Mouse (Mus musculus) midbrain, embryonic 11.5 days (tissue): ENCODE results near the gene Ndufb8. TPM values are rescaled to one million over a fixed set of nuclear protein-coding genes. Genes with fewer than 3 reads are reported as not detected.

Experiments used
- ATAC-seq: fragments of 200-750 bp; cut with Nextera tagmentation; 2 replicates; pipeline ENCODE4 v1.8.0; 2017; ENCODE audit warnings: moderate TSS enrichment, moderate library complexity; ENCODE audit not compliant: low FRiP score
- DNase-seq: peaks from one replicate; pipeline ENCODE4 v3.0.0; 2015; ENCODE audit warnings: low spot score; ENCODE audit errors: missing footprints
- H3K27ac ChIP-seq: fragments of 300-500 bp; sonication (generic); 2 replicates; pipeline ENCODE4 v1.5.1; 2014; ENCODE audit warnings: low read depth, low read length
- H3K27me3 ChIP-seq: fragments of 300-500 bp; sonication (generic); 2 replicates; pipeline ENCODE4 v1.6.1; 2014; ENCODE audit warnings: mild to moderate bottlenecking, low read length, moderate library complexity, mixed read lengths; ENCODE audit not compliant: control insufficient read depth, insufficient read depth
- H3K36me3 ChIP-seq: fragments of 300-500 bp; sonication (generic); 2 replicates; pipeline ENCODE4 v1.6.1; 2014; ENCODE audit warnings: mild to moderate bottlenecking, low read length, moderate library complexity, mixed read lengths; ENCODE audit not compliant: control insufficient read depth, insufficient read depth
- H3K4me1 ChIP-seq: fragments of 300-500 bp; sonication (generic); 2 replicates; pipeline ENCODE4 v1.6.1; 2014; ENCODE audit warnings: low read length; ENCODE audit not compliant: control insufficient read depth, insufficient read depth
- H3K4me2 ChIP-seq: fragments of 300-500 bp; sonication (generic); 2 replicates; pipeline ENCODE4 v1.6.1; 2014; ENCODE audit warnings: mild to moderate bottlenecking, moderate library complexity
- H3K4me3 ChIP-seq: fragments of 300-500 bp; sonication (generic); 2 replicates; pipeline ENCODE4 v1.5.1; 2014; ENCODE audit warnings: low read depth, low read length
- H3K9ac ChIP-seq: fragments of 300-500 bp; sonication (generic); 2 replicates; pipeline ENCODE4 v1.6.1; 2014; ENCODE audit warnings: low read length
- H3K9me3 ChIP-seq: fragments of 300-500 bp; sonication (generic); 2 replicates; pipeline ENCODE4 v1.6.1; 2016; ENCODE audit warnings: low read length; ENCODE audit not compliant: control insufficient read depth
- WGBS: fragments of 180-500 bp; shearing (Covaris S2); extraction: QIAGEN DNeasy Blood & Tissue Kit; methylation state at CpG from one replicate; pipeline ENCODE4 v1.1.7; 2014; 5-methylcytosine and 5-hydroxymethylcytosine counted together
- polyA plus RNA-seq: library from polyadenylated mRNA; unstranded; fragments of >200 nt; fragmentation: Nextera tagmentation; extraction: Ambion mirVana; gene quantifications from 2 replicates; pipeline ENCODE4 v1.2.1, GENCODE M21; 2014

The Ndufb8 gene
- polyA plus RNA-seq, result 443 and 490 TPM in 2 replicates

GRCm38 (mm10) chr19:44554861-44555590, at the start of gene Ndufb8:
Gene Ndufb8, minus strand, starts transcription at chr19:44555440.
- Histone ChIP-seq H3K9me3 (no peaks in the 10 kb centered on the region), H3K27ac (no peak within 1 kb of the TSS), H3K9ac (peak within 1 kb of the TSS; percentile 90), H3K4me3 (peak within 1 kb of the TSS; percentile 93), H3K4me1 (peaks cover 7% of the 10 kb centered on the region), H3K4me2 (peak within 1 kb of the TSS; percentile 91), H3K27me3 (no peaks in the 10 kb centered on the region), H3K36me3 (peaks cover 9% of the 10 kb centered on the region; the same call in 1 of the 2 replicates)
- ATAC-seq, result peak; percentile 92
- peak; percentile 100 for DNase-seq
- WGBS, result under 1% methylated on average over 50 of the region's 50 CpGs

- Histone ChIP-seq H3K9ac (no peak overlapping the region), H3K9me3 (no peaks in the 10 kb centered on the region), H3K36me3 (no peaks in the 10 kb centered on the region), H3K4me3 (no peak overlapping the region), H3K27ac (no peak overlapping the region), H3K27me3 (no peaks in the 10 kb centered on the region), H3K4me1 (no peaks in the 10 kb centered on the region), H3K4me2 (no peak overlapping the region)
- no peak for ATAC-seq
- DNase-seq, result no peak
- 95% methylated on average over 14 of the region's 14 CpGs for WGBS
Observed at GRCm38 (mm10) chr19:44594180-44594579, 38.9 kb upstream of the Ndufb8 start.

GRCm38 (mm10) chr19:44591638-44592037, 36.4 kb upstream of the Ndufb8 start:
- ATAC-seq (no peak), DNase-seq (no peak)
- Histone ChIP-seq H3K4me3 (no peak overlapping the region), H3K4me1 (no peaks in the 10 kb centered on the region), H3K9me3 (no peaks in the 10 kb centered on the region), H3K27me3 (no peaks in the 10 kb centered on the region), H3K9ac (no peak overlapping the region), H3K36me3 (no peaks in the 10 kb centered on the region), H3K27ac (no peak overlapping the region), H3K4me2 (no peak overlapping the region)
- 73% methylated on average over 6 of the region's 6 CpGs for WGBS

GRCm38 (mm10) chr19:44590992-44591391, 35.8 kb upstream of the Ndufb8 start:
- no peak overlapping the region for H3K9ac ChIP-seq
- no peaks in the 10 kb centered on the region for H3K4me1 ChIP-seq
- DNase-seq, result no peak

DNA sequence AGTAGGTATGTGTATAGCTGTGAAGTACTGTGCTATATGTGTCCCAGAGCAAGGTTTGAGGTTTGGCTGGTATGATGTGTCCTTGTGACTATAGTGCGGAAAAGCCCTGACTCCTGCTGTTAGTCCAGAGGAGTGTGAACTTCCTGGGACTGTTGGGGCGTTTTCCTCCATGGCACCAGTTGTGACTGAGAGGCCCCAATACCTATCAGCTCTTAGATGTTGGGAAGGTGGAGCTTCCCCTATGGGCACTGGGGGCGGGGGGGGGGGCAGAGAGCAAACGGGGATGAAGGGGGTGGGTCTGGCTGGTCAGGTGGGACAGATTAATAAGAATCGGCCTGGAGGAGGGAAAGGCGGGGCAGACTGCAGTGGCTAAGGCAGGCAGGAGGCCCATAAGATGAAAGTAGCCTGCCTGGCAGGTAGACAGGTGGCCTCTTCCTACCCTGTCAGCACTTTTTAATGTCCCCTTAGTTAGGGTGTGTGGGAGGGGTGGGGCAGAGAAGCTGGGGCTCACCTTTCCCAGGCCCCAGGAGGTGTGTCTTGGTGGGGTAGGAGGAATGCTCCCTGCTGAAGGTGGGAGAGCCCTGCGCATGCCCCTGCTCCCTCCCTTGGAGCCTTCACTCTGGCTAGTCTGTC, 34.5 kb upstream of the Ndufb8 start:
- no peaks in the 10 kb centered on the region for H3K4me1 ChIP-seq
- H3K4me2 ChIP-seq, result no peak overlapping the region
- no peaks in the 10 kb centered on the region for H3K36me3 ChIP-seq
- DNase-seq (no peak), ATAC-seq (no peak)
- no peaks in the 10 kb centered on the region for H3K27me3 ChIP-seq
- WGBS, result 48% methylated on average over 7 of the region's 7 CpGs
- H3K9me3 ChIP-seq, result no peaks in the 10 kb centered on the region
- no peak overlapping the region for H3K4me3 ChIP-seq
- H3K9ac ChIP-seq, result no peak overlapping the region
- H3K27ac ChIP-seq, result no peak overlapping the region

More at GRCm38 (mm10) chr19:44590992-44591391, 35.8 kb upstream of the Ndufb8 start:
- Histone ChIP-seq H3K27ac (no peak overlapping the region), H3K4me3 (no peak overlapping the region), H3K27me3 (no peaks in the 10 kb centered on the region), H3K9me3 (no peaks in the 10 kb centered on the region), H3K36me3 (no peaks in the 10 kb centered on the region), H3K4me2 (no peak overlapping the region)
- no peak for ATAC-seq
- 78% methylated on average over 18 of the region's 18 CpGs for WGBS

DNA sequence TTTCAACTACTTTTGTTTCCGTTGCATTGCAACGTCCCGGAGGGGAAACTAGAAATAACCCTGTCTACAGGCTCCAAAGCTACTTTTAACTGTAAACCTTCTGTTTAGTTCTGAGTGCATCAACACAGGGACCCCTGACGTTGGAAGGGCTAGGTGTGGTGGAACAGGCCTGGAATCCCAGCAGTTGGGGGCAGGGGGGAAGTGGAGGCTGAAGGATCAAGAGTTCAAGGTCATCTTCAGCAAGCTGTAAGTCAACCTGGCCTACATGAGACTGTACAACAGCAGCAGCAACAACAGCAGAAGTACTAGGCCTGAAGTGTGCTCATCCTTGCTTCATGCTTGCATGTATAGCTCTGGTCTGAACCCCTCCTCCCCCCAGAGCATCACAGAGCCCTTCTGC, 32.8 kb upstream of the Ndufb8 start:
- H3K36me3 ChIP-seq, result no peaks in the 10 kb centered on the region
- H3K4me2 ChIP-seq, result no peak overlapping the region
- H3K9me3 ChIP-seq, result no peaks in the 10 kb centered on the region
- H3K27ac ChIP-seq, result no peak overlapping the region
- H3K27me3 ChIP-seq, result peaks cover 4% of the 10 kb centered on the region; the same call in 1 of the 2 replicates
- H3K4me1 ChIP-seq, result no peaks in the 10 kb centered on the region
- 40% methylated on average over 4 of the region's 4 CpGs for WGBS
- ATAC-seq (no peak), DNase-seq (no peak)
- no peak overlapping the region for H3K4me3 ChIP-seq
- no peak overlapping the region for H3K9ac ChIP-seq

DNA sequence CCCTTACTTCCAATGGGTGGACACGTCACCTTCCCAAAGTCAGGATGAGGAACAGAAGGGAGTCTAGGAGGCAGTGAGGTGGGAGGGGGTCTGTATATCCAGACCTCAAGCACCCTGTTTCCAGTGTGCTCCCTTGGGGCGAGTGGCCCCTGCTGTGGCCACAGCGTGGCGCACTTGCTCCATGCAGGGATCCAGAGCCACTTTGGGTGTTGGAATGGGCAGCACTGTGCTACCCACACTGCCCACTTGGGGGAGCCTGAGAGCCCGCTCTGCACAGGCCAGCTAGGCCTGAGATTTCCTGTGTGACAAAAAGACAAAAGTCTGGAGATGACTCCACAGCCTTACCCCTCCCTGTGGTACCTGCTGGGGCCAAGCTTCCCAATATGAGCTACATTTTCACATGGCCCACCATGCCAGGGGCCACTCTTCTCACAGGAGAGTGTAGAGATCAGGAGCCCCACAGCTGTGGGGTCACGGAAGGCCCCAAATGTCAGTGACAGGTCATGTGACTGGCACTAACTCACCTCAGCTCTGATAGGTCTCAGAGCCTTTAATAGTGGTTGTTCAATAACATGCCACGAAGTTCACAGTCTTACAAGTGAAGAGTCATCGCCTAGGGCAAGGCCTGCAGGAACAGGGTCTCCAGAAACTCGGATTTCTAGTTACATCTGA, 27.5 kb upstream of the Ndufb8 start:
- Histone ChIP-seq H3K27ac (no peak overlapping the region), H3K4me3 (no peak overlapping the region), H3K36me3 (no peaks in the 10 kb centered on the region), H3K9me3 (no peaks in the 10 kb centered on the region), H3K27me3 (peaks cover 4% of the 10 kb centered on the region; the same call in 1 of the 2 replicates), H3K9ac (no peak overlapping the region), H3K4me1 (no peaks in the 10 kb centered on the region), H3K4me2 (no peak overlapping the region)
- WGBS, result 32% methylated on average over 9 of the region's 9 CpGs
- DNase-seq (peak; percentile 100), ATAC-seq (peak; percentile 80)

DNA sequence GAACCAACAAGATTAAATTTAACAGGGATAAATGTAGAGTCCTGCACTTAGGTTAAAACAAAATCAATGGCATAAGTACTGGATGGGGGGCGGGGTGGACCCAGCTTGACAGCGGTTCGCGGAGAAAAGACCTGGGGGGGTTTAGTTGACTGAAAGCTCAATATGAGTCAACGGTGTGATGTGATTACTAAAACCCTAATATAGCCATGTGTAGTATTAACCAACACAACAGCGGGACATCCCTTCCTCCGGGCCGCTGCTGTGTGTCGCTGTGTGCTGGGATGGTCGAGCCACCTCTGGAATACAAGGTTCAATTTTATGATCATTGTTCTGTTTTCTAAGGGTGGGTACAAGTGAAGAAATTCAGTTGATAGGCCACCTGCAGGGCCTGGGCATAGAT, 26.9 kb upstream of the Ndufb8 start:
- no peak overlapping the region for H3K4me3 ChIP-seq
- no peaks in the 10 kb centered on the region for H3K9me3 ChIP-seq
- H3K4me2 ChIP-seq, result no peak overlapping the region
- no peaks in the 10 kb centered on the region for H3K36me3 ChIP-seq
- WGBS, result 83% methylated on average over 10 of the region's 10 CpGs
- H3K9ac ChIP-seq, result no peak overlapping the region
- no peaks in the 10 kb centered on the region for H3K4me1 ChIP-seq
- DNase-seq (no peak), ATAC-seq (peak; percentile 14; the same call in 1 of the 2 replicates)
- H3K27me3 ChIP-seq, result peaks cover 4% of the 10 kb centered on the region; the same call in 1 of the 2 replicates
- no peak overlapping the region for H3K27ac ChIP-seq

DNA sequence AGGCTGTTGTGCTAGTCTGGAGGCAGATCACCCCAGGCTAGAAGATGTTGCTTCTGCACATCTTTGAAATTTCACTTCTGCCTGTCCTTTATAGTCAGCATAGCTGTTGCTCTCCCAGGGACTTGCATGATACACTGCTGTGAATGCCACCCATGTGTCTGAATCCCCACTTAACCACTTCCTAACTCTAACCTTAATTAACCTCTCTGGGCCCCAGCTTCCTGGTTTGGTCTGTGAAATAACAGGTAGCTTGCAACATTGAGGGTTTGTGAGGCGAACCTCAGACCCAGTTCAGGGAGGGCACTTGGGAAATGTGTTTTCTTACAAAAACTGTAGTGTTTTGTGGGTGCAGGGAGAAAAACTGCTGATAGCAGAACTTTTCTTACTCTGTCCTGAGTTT, 22.8 kb upstream of the Ndufb8 start:
- Histone ChIP-seq H3K27me3 (no peaks in the 10 kb centered on the region; the same call in 1 of the 2 replicates), H3K4me2 (no peak overlapping the region), H3K9me3 (no peaks in the 10 kb centered on the region), H3K36me3 (no peaks in the 10 kb centered on the region), H3K4me3 (no peak overlapping the region), H3K9ac (no peak overlapping the region), H3K27ac (no peak overlapping the region), H3K4me1 (no peaks in the 10 kb centered on the region)
- no peak for ATAC-seq
- 79% methylated on average over 1 of the region's 1 CpGs for WGBS
- no peak for DNase-seq
